Mouse (Mus musculus): ENCODE data around the gene Pdlim5.

- TF ChIP-seq POLR2A (IDR thresholded peaks at IDR 0.05; ENCODE audit: extremely low read depth, insufficient read depth, low read length) (no peak), CTCF (IDR thresholded peaks at IDR 0.05; ENCODE audit: extremely low read depth, insufficient read depth, low read length) (no peak)
These were observed 1.5 kb downstream of the Pdlim5 start for GRCm38 (mm10) chr3:142394000-142394411.

Data from cortical plate, adult 2 months (tissue).